Mouse (Mus musculus): ENCODE results near the gene Agbl2. TPM values are rescaled to one million over a fixed set of nuclear protein-coding genes. Genes with fewer than 3 reads are reported as not detected.

Agbl2 gene
- not detected for total RNA-seq (2023)

GRCm38 (mm10) chr2:90782458-90782857 is at the start of gene Agbl2:
Gene Agbl2, plus strand, starts transcription at chr2:90782727.

GRCm38 (mm10) chr2:90745053-90745678 is 37.4 kb upstream of the Agbl2 start, which contains the start of gene Fnbp4:
Gene Fnbp4, plus strand, starts transcription at chr2:90745370.

GRCm38 (mm10) chr2:90846955-90847680 is 64.6 kb downstream of the Agbl2 start, which contains the start of gene Mtch2:
Gene Mtch2, plus strand, starts transcription at chr2:90847155.

Other genes with a start within 250 kb of the Agbl2 start
- 17.5 TPM for gene Ptprj, start 202.1 kb upstream of the Agbl2 start, total RNA-seq (2023)
- 64.3 TPM for gene Nup160, start 105.5 kb upstream of the Agbl2 start, total RNA-seq (2023)
- gene Fnbp4, start 37.4 kb upstream of the Agbl2 start, total RNA-seq (2023), result 280 TPM
- gene Mtch2, start 64.4 kb downstream of the Agbl2 start, total RNA-seq (2023), result 78.9 TPM
- 0.59 TPM for gene C1qtnf4, start 103.1 kb downstream of the Agbl2 start, total RNA-seq (2023)
- gene Kbtbd4, start 122.0 kb downstream of the Agbl2 start, total RNA-seq (2023), result 23.6 TPM
- gene Ndufs3, start 122.1 kb downstream of the Agbl2 start, total RNA-seq (2023), result 132 TPM
- 96.3 TPM for gene Celf1, start 157.7 kb downstream of the Agbl2 start, total RNA-seq (2023)

Data from CD4-positive naive resting alpha-beta T cell, adult 76 days (primary cell).